Mouse (Mus musculus): Measurements from ENCODE around the gene Tcerg1l.

GRCm38 (mm10) chr7:138345451-138345850 lies 52.1 kb downstream of the Tcerg1l start:
- no peak for TF ChIP-seq GATA1 (IDR thresholded peaks at IDR 0.05; ENCODE audit: borderline replicate concordance, low read length)
- TF ChIP-seq FLI1 (IDR thresholded peaks at IDR 0.05; ENCODE audit: low read length): no peak

All from megakaryocyte, embryonic 14.5 days (primary cell).